Comparison of ENCODE assay signal across 23 mouse cellular contexts in the genomic region with DNA sequence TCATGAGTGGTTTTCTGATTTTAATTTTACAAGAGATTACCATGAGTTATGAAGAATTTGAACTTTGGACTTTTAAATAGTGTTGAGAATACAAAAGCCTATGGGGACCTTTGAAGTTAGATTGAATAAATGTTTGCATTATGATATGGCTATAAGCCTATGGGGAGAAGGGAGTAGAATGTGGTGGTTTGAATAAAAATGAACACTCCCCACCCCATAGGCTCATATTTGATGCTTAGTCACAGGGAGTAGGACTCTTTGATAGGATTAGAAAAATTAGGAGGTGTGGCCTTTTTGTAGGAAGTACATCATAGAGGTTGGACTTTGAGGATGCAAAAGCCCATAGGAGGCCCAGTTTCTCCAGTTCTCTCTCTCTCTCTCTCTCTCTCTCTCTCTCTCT.
DNase-seq lines count a peak whose midpoint lies in the region; ATAC-seq and TF ChIP-seq lines count a peak whose summit lies in the region.
"Had no signal": no experiment of that assay in that cellular context is flagged by ENCODE, and none has a peak within 500 bp of the region (broad histone marks: within the 10 kb centered on the region; RNA-seq: fewer than 3 reads in every experiment).

No protein-coding gene starts in this region.

- no peak for TF ChIP-seq POLR2A in thymus, adult 2 months (IDR thresholded peaks at IDR 0.05; ENCODE audit: control insufficient read depth, extremely low read depth, insufficient read depth, low read length, poor library complexity)

- no peak for TF ChIP-seq CTCF in intestine, postnatal 0 days (IDR thresholded peaks at IDR 0.05; ENCODE audit: low read depth)
- TF ChIP-seq CTCF in thymus, adult 2 months (IDR thresholded peaks at IDR 0.05; ENCODE audit: borderline replicate concordance, control insufficient read depth, extremely low read depth, insufficient read depth, low read length, poor library complexity), result no peak

- H3K36me3 ChIP-seq in intestine, embryonic 14.5 days (ENCODE audit: control insufficient read depth, insufficient read depth, low read length), result no peaks in the 10 kb centered on the region
- no peaks in the 10 kb centered on the region for H3K36me3 ChIP-seq in intestine, postnatal 0 days (ENCODE audit: control insufficient read depth, insufficient read depth)
- no peaks in the 10 kb centered on the region for H3K36me3 ChIP-seq in stomach, embryonic 16.5 days (ENCODE audit: control insufficient read depth, insufficient read depth, low read length)
- no peaks in the 10 kb centered on the region for H3K36me3 ChIP-seq in thymus, adult 2 months (ENCODE audit: control insufficient read depth, insufficient read depth, low read length)
- H3K36me3 ChIP-seq: embryonic facial prominence, embryonic 10.5 days; embryonic facial prominence, embryonic 12.5 days; forebrain, embryonic 15.5 days; G1E had no signal

- no peak overlapping the region for H3K4me2 ChIP-seq in intestine, embryonic 14.5 days (ENCODE audit: low read length)
- H3K4me2 ChIP-seq in intestine, postnatal 0 days (replicated peaks; ENCODE audit: low read depth), result no peak overlapping the region
- H3K4me2 ChIP-seq in stomach, embryonic 16.5 days (ENCODE audit: low read depth, low read length), result no peak overlapping the region
- H3K4me2 ChIP-seq: embryonic facial prominence, embryonic 12.5 days; forebrain, embryonic 13.5 days; forebrain, embryonic 15.5 days had no signal

- no peaks in the 10 kb centered on the region for H3K9me3 ChIP-seq in intestine, embryonic 14.5 days (ENCODE audit: control insufficient read depth, low read length)
- H3K9me3 ChIP-seq in intestine, postnatal 0 days (ENCODE audit: control insufficient read depth), result no peaks in the 10 kb centered on the region
- no peaks in the 10 kb centered on the region for H3K9me3 ChIP-seq in stomach, embryonic 16.5 days (replicated peaks; ENCODE audit: control insufficient read depth, low read length)
- H3K9me3 ChIP-seq: embryonic facial prominence, embryonic 10.5 days; embryonic facial prominence, embryonic 12.5 days; forebrain, embryonic 13.5 days; forebrain, embryonic 15.5 days; G1E had no signal

- 0 out of 2 replicates have a peak, but pooled peaks have one; percentile 55 for ATAC-seq in intestine, embryonic 14.5 days (replicated peaks; ENCODE audit: low FRiP score, low TSS enrichment, low read depth)
- ATAC-seq in intestine, postnatal 0 days, result no peak
- ATAC-seq in stomach, embryonic 16.5 days (ENCODE audit: insufficient read depth, low FRiP score), result peak; percentile 93
- ATAC-seq: activated CD4-positive, CD25-positive, alpha-beta regulatory T cell, adult 4 months; CD4-positive, CD25-positive, alpha-beta regulatory T cell, adult 4 months; forebrain, embryonic 13.5 days; forebrain, embryonic 15.5 days; forebrain, postnatal 0 days; Patski had no signal

- no peak for DNase-seq in intestine, embryonic 14.5 days (ENCODE audit: low spot score)
- no peak for DNase-seq in frontal cortex, postnatal 10 days (ENCODE audit: low spot score in 2 of 2)
- DNase-seq in thymus, adult 2 months, result no peak
- DNase-seq: adrenal gland, adult 8-10 months; adrenal gland, postnatal 14 days; B cell, adult 2 months; cerebellum, adult 11 months; cerebellum, adult 18-20 months; cerebellum, adult 8-10 months; cerebellum, adult 9-11 months; cerebellum, postnatal 25 days; forebrain, postnatal 0 days had no signal

- H3K27me3 ChIP-seq in intestine, embryonic 14.5 days (replicated peaks; ENCODE audit: control insufficient read depth, insufficient read depth, low read length), result no peaks in the 10 kb centered on the region
- H3K27me3 ChIP-seq in intestine, postnatal 0 days (replicated peaks; ENCODE audit: control insufficient read depth, insufficient read depth, low read length), result no peaks in the 10 kb centered on the region
- H3K27me3 ChIP-seq in stomach, embryonic 16.5 days (ENCODE audit: control insufficient read depth, insufficient read depth, low read length), result no peaks in the 10 kb centered on the region
- no peaks in the 10 kb centered on the region for H3K27me3 ChIP-seq in thymus, adult 2 months (ENCODE audit: control insufficient read depth, insufficient read depth, low read length)
- H3K27me3 ChIP-seq: CH12.LX; embryonic facial prominence, embryonic 12.5 days; forebrain, embryonic 13.5 days; forebrain, embryonic 15.5 days; Patski had no signal

- H3K9ac ChIP-seq in intestine, embryonic 14.5 days (ENCODE audit: low read length), result no peak overlapping the region
- no peak overlapping the region for H3K9ac ChIP-seq in intestine, postnatal 0 days (ENCODE audit: low read depth, low read length)
- H3K9ac ChIP-seq in stomach, embryonic 16.5 days (ENCODE audit: low read length), result no peak overlapping the region
- H3K9ac ChIP-seq: embryonic facial prominence, embryonic 12.5 days; forebrain, embryonic 13.5 days; forebrain, embryonic 15.5 days; forebrain, postnatal 0 days had no signal

- no peaks in the 10 kb centered on the region for H3K4me1 ChIP-seq in intestine, embryonic 14.5 days (replicated peaks; ENCODE audit: control insufficient read depth, insufficient read depth, low read length)
- no peaks in the 10 kb centered on the region for H3K4me1 ChIP-seq in intestine, postnatal 0 days (replicated peaks; ENCODE audit: control insufficient read depth, insufficient read depth, low read length)
- H3K4me1 ChIP-seq in stomach, embryonic 16.5 days (ENCODE audit: control insufficient read depth, insufficient read depth, low read length), result no peaks in the 10 kb centered on the region
- H3K4me1 ChIP-seq in thymus, adult 2 months (replicated peaks; ENCODE audit: control insufficient read depth, insufficient read depth, low read length), result no peaks in the 10 kb centered on the region
- H3K4me1 ChIP-seq: embryonic facial prominence, embryonic 10.5 days; embryonic facial prominence, embryonic 12.5 days; forebrain, embryonic 13.5 days; forebrain, embryonic 15.5 days had no signal

- no peak overlapping the region for H3K4me3 ChIP-seq in intestine, embryonic 14.5 days (ENCODE audit: low read depth, low read length)
- H3K4me3 ChIP-seq in intestine, postnatal 0 days (ENCODE audit: low read depth, low read length), result no peak overlapping the region
- no peak overlapping the region for H3K4me3 ChIP-seq in stomach, embryonic 16.5 days (replicated peaks; ENCODE audit: low read length)
- H3K4me3 ChIP-seq in thymus, adult 2 months (ENCODE audit: control insufficient read depth, insufficient read depth, low read length), result no peak overlapping the region
- H3K4me3 ChIP-seq: embryonic facial prominence, embryonic 10.5 days; embryonic facial prominence, embryonic 12.5 days; forebrain, embryonic 13.5 days; forebrain, embryonic 15.5 days had no signal

- no peak overlapping the region for H3K27ac ChIP-seq in intestine, embryonic 14.5 days (ENCODE audit: low read depth)
- H3K27ac ChIP-seq in intestine, postnatal 0 days (ENCODE audit: low read depth, low read length), result no peak overlapping the region
- H3K27ac ChIP-seq in stomach, embryonic 16.5 days (ENCODE audit: low read length), result no peak overlapping the region
- no peak overlapping the region for H3K27ac ChIP-seq in thymus, adult 2 months (ENCODE audit: control insufficient read depth, insufficient read depth, low read length)
- H3K27ac ChIP-seq: embryonic facial prominence, embryonic 10.5 days; embryonic facial prominence, embryonic 12.5 days; forebrain, embryonic 13.5 days; forebrain, embryonic 15.5 days had no signal
